Mouse (Mus musculus): ENCODE results near the gene Atl1.

The Atl1 gene

DNA sequence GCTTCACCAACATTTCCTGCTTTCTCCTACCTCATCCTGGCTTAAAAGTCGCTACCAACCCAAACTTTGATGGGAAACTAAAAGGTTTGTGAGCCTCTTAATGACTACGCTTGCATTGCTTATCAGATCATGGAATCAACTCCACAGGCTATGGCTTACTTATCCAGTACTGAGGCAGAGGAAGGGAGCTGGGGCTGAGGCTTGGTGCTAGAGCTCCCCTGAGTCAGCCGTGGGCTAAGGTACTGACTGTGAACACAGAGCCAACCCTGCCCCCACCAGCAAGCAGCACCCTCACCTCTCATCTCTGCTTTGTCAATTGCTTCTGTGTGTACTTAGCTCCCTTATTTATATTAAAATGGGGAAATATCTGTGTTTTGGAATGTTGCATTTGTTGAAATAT lies 55.1 kb downstream of the Atl1 start:
- no peak for DNase-seq

DNA sequence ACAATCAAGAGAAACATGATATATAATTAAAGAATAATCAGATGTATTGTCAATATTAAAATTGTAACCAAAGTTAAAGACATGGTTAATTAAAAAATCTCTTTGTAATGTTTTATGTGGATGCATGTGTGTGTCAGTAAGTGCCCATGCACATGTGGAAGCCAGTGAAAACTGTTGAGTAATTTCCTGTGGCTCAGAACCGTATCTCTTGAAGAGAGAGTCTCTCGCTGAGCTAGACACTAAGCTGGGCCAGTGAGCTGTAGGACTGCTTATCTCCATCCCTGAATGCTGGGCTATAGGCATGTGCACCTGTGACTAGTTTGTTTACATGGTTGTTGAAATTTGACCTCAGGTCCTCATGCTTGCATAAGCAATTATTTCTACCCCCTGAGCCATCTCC lies 65.0 kb downstream of the Atl1 start:
- DNase-seq = no peak

DNA sequence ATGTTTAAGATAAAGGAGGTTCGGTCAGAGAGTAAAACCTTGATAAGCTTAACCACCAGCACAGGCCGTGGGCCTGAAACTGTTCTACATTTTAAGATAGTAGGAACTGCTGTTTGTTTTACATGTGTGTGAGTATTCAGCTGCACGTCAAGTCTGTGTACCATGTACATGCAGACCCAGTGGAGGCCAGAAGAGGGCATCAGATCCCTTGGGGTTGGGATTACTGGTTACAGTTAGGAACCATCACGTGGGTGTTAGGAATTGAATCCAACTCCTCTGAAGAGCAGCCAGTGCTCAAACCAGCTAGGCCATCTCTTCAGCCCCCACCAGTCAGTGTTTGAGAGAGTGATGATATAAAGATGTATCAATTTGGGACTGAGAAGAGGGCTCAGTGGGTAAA lies 70.1 kb downstream of the Atl1 start:
- DNase-seq = peak; percentile 68 to 70

DNA sequence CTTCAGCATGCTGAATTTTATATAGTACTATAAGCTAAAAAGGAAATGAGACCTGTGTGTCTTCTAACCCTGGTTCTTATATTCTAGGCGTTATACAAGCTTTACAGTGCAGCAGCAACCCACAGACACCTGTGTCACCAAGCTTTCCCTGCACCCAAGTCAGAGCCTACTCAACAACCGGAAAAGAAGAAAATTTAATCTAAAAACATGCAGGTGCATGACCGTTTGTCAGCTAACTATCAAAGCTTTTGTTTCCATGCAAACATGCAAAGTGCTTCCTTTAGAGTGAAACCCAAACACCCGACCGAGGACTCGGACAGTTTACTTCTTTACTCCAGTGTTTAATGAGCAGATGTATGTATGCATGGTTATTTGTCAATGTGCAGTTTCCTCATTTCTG lies 70.7 kb downstream of the Atl1 start:
- DNase-seq = no peak

DNA sequence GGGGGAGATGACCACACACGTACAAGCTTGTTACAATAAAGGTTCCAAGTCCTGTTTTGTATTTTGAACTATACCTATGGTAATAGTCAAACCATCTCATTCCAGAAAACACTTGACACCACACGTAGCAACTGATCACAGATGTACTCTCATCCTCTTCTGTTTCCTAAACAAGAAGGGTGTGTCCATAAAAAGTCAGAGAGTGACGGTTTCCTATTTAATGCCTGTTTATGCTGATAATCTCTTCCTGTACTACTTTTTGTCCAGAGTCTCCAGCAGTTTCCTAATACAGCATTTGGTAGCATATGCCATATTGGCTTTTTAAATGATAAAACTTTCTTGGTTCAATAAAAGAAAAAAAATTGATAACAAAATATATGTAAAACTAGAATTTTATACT lies 73.2 kb downstream of the Atl1 start:
- no peak for DNase-seq

DNA sequence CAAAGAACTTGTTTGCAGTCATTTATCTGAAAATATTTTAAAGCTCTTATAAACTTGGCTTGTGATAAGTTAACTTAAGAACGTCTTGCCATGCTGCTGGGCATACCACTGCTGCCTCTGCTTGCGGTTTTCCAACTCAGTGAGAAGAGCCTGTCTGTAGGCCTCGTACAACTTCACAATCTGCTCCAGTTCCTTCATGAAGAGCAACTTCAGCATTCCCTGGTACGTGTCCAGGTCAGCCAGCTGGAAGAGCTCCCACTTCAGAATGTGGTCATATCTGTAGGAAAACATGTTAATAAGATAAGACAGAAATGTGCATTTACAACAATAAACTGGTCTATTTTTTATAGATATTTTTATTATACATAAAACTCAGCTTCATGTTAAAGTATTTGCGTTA lies 73.7 kb downstream of the Atl1 start:
- peak in 1 of 2 experiments; percentile 10 for DNase-seq

DNA sequence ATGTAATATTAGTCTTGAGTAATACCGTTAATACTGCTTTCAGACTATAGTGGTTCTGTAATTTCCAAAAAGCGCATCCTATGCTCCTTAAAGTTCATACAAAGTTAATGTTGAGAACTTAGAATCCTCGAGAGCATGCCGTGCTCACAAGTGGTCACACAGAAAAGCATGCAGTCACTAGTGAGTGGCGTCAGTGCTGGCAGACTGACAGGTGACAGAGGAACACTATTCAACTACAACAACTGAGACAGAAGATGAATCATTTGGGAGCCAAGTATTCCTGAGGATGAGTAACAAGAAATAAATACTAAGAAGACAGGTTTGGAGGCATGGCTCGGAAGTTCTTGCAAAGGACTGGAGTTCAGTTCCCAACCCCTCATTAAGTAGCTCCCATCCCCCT lies 74.7 kb downstream of the Atl1 start:
- DNase-seq = peak in 1 of 2 experiments; percentile 15

DNA sequence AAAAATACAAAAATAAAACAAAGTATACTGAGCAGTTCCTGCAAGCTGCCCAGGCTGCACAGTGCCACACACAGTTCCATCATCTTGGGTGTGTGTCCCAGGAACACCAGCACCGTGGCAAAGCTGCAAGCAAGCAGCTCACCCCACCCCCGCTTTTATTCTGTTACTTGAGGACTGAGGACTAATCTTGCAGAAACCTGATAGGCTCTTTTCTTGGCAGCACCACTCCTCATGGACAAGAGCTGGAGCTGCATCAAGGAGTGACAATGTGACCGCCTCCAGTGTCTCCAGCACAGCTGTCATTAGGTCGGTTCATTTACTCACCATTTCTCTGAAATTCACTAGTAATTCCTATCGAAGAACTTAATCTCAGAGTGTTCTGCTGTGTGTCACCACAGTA lies 75.7 kb downstream of the Atl1 start:
- peak; percentile 30 to 33 for DNase-seq

DNA sequence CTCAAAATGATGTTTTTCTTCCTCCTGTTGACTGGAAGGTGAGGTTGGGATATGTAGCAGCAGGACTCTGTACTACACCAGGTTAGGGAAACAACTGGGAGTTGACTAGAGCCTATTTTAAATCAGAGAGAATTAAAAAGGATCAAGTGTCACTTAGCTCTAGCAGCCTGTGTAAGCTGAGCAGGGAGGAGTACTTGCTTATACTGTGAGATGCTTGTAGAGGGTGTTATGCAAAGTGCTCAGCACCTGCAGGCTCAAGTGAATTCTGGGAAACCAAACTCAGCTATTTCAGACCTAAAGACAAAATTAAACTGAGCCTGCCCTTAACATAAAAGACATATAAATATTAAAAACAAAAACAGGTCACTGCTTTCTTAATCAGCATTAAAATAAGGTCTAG lies 81.3 kb downstream of the Atl1 start:
- no peak for DNase-seq

DNA sequence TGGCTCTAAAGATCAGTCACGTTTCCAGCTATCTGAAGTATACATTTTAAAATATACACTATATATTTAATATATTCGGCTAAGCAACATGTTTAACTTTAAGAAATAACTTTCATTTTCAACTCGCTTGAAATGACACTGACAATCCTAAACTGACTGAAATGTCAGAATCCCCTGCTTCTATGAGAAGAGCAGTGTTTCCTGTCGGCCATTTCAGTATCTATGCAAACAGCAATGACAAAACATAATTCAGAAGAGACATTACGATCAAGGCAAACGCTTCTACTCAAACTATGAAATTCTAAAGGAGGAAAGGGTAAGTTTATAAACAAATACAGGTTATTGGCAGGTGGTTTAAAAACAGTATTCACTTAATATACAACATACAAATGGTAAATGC lies 84.3 kb downstream of the Atl1 start:
- no peak for DNase-seq

DNA sequence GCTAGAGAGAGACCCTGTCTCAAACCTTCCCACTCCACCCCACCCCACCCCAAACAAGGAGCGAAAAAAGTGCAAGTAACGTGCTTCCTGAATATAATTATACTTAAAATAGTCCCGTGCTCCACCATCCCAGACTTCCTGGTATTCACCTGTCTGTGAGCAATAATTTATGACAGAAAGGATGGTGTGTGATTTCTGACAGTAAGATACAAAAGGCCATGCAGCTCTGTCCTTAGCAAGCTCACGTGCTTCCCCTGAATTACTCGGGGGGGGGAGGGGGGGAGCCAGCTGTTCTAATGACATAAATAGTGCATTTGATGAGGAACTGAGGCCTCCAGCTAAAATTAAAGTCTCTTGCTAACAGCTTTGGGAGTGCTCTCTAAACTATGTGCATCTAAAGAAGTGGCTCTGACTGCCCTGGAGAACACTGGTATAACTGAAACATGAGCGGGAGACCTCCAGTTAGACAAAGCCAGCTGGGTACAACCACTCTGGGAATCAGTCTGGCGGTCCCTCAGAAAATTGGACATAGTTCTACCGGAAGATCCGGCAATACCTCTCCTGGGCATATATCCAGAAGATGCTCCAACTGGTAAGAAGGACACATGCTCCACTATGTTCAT lies 85.1 kb downstream of the Atl1 start:
- no peak for DNase-seq

DNA sequence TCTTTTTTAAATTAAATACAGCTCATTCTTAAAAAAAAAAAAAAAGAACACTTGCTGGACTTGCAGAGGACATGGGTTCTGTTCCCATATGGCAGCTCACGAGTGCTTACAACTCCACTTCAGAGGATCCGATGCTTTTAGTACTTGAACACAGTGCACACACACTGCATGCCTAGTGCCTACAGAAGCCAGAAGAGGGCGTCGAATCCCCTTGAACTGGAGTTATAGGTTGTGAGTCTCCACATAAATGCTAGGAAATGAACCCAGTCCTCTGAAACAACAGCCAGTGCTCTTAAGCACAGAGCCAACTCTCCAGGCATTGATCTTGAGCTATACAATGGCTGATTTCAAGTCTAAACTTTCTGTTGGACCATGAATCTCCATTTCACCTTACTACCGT lies 90.5 kb downstream of the Atl1 start:
- DNase-seq = peak in 1 of 2 experiments; percentile 26

DNA sequence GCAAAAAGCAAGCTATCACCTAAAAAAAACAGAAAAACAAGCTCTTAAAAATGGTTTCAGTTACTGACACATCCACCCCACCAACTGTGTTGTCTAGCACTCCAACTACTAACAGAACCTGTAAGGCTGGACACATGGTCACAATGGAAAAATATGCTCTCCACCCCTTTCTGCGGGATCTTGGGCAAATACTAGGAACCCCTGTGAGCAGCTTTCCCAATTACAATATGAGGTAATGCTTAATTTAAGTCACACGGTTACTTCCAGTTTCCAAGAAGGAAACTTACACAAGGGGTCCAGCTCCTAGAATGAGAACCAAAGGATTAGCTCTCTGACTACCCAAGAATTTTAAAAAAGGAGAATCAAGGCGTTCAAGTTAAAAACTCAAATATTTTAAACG lies 93.1 kb downstream of the Atl1 start:
- DNase-seq = no peak

DNA sequence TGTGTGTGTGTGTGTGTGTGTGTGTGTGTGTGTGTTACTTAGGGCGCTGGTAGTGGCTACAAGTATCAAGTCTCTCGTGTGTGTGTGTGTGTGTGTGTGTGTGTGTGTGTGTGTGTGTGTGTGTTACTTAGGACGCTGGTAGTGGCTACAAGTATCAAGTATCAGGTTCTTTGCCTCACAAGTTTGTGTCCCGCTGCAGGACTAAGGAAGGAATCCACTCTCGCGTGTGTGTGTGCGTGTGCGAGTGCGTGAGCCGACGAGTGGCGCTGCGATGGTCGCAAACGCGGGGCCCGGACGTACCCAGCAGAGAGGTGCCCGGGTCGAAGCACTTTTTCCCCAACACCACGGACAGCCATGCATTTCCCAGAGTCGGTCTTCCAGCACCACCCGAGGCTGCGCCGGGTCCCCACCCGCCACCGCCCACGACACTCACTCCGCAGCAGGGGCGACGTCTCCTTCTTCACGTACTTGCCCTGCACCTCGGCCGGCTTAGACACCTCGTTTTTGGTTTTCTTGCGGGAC lies 93.9 kb downstream of the Atl1 start:
- DNase-seq = peak; percentile 56 to 57

DNA sequence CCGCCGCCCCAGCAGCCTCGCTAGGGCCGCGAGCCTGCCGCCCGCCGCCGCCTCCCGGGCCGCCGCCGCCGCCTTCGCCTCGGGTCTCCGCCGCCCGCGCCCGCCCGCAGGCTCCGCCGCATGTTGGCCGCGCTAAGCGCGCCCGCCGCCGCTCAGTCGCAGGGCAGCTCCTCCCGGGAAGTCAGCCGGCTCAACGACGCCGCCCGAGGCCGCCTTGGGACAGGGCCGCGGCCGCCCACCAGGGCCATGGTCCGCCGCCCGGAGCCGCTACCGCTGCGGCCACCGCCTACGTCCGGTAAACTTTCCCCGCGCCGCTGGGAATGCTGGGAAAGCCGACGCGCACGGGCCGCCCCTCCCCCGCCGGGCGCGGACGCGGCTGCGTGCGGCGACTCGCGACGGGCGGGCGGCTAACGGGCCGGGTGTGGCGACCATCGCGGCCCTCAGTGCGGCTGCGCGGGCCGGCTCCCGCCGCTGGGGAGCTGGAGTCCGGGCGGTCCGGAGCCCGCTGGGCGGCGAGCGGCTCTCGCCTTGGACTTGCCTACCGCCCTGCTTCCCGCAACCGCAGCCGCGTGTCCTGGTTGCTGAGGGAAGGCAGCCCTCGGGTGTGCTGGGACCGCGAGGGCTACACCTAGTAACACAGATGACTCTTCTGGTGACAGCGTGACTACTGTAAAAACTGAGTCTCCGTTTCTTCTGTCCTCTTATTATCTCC lies 94.5 kb downstream of the Atl1 start, which contains the start of gene Sav1:
Sav1 (minus strand) TSS at position 217 of the 712 bp plus-strand sequence.
- DNase-seq = peak; percentile 88 to 92

DNA sequence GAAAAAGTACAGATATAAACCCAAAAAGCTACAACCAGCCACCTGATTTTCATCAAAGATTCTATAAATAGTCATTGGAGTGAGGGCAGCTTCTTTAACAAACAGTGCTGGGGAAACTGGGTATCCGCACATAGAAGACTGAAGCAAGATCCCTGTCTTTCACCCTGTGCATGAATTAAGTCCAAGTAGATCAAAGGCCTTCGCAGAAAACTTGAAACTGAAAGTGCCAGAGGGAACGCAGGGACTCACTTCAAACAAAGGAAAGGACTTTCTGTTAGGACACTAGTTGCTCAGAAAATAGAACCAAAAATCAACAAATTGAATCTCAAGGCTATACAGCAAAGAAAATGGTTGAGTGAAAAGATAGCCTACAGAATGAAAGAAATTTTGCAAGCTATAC lies 103.0 kb downstream of the Atl1 start:
- DNase-seq = no peak

DNA sequence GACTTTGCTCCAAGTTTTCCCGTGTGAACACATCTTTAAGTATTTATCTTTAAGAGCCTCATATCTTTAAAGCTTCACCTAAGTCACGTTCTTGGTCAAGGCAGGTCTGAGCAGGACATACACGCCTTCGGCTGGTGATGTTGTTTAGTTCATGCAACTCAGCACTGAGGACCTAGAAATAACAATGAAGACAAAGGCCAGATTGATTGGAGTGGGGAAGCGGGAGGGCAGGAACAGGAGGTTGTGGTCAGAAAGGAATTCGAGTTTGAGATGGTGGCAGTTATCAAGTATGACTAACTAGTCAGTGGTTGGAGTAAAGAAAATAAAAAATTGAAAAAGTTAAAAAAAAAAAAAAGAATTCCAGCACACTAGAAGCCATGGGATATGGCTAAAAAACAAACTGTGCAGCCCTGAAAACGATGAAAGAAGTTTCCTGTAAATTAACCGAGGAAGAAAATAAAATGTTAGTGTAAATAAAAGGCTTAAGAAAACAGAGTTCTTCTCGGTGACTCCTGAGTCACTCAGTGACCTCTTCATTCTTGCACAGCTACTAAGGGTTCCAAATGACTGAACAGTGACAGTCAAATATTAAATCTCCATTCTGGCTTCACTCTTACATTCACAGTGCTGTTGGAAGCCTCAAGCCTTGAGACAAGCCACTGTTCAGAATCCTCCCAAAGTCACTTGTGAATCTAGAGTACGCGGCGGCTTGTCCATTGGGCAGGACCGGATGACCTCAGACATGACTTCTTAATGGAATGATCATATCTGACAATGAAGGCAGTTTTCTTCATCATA lies 106.0 kb downstream of the Atl1 start:
- no peak for DNase-seq

DNA sequence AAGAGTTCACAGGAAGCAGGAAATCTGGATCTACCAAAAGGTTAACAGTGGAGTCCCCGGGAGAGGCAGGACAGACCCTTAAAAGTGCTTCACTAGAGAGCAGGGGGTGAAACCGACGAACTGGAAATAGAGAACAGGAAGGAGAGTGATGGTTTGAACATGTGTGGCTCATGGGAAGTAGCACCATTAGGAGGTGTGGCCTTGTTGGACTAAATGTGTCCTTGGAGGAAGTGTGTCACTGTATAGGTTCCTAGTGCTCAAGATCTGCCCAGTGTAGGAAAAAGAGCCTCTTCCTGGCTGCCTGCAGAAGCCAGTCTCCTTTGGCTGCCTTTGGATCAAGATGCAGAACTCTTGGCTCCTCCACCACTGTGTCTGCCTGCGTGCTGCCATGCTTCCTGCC lies 112.7 kb downstream of the Atl1 start:
- no peak for DNase-seq

DNA sequence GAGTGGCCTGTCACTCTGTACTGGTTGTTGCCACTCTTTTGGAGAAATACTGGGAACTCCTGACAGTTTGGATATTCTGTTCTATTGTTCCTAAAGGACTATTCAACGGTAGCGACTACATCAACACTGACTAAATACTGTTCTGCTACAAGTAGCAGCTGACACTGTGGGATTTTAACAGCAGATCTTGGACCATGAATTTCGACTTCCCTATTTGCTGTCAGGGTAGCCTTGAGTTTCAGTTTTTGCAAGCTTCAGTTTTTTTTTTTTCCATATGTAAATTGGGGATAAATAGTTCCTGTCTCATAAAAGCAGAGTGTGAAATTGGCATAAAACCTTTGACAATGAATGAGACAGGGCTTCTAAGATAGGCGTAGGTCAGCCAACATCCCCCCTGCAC lies 117.9 kb downstream of the Atl1 start:
- DNase-seq = no peak

DNA sequence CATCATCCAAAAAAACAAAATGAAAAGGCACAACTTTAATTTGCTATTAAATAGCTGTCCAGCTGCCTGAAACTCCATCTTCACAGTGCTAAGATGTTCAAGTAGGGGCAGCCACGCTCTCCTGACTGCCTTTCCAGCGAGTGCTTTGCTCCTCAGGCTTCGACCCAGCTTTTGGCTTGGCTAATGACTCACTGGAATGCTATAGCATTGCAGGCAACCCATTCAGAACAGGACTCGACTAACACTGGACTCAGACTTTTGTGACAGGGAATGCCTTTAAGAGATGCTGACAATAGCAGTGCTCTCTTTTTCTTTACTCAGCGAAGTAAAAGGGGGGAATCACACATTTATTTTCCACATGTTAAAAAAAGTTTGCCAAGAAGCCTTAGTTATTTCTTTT lies 119.3 kb downstream of the Atl1 start:
- DNase-seq = no peak

DNA sequence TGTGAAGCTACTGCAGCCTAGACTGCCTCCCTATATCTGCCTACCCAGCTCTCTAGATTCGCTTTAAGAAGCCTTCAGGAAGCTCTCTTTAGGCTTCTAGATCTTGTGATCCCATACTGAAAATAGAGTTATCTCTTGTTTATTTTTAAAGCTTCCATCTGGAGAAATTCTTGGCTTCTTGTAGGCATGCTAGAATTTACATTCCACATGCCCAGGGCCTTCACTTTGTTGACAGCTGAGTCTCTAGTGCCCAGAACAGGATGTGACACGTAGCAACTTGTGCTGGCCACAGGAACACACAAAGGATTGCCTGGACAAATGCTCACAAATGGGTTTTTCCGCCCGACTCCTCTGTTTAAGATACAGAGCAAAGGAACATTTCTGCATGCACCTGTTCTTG lies 123.5 kb downstream of the Atl1 start:
- no peak for DNase-seq

Data from cerebellum, postnatal 10 days (tissue).